In the genomic region with DNA sequence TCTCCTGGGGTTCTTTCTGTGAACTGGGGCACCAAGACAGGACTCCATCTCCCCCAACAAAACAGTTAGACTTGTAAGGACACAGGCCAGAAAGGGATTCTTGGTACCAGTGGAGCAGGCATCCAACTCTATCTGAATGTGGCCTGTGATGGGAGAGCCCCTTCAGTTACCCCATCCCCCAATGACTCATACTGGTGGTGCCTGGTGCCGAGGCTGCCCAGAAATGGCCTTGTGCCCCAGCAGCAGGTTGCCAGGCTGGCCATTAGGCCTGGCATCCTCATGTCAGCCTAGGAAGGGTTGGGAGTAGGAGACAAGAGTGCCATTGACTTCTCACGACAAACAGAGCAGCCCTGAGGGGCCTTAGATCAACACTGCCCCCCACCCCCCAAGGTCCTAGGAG, we compare ENCODE assay signal across 10 mouse cellular contexts.
"Had no signal": no experiment of that assay in that cellular context is flagged by ENCODE, and none has a peak within 500 bp of the region (broad histone marks: within the 10 kb centered on the region; RNA-seq: fewer than 3 reads in every experiment).

No protein-coding gene starts in this region.

- ATAC-seq: liver, postnatal 0 days; midbrain, embryonic 15.5 days had no signal

- DNase-seq: kidney, adult 11 months; kidney, adult 9 months; kidney, postnatal 10 days; kidney, postnatal 4 days; liver; liver, embryonic 13.5 days; liver, postnatal 0 days; lung, postnatal 14 days; thymus, postnatal 36 days had no signal
